Mouse (Mus musculus) erythroblast, embryonic 14.5 days (primary cell): ENCODE results near the gene 4933430I17Rik. TPM values are rescaled to one million over a fixed set of nuclear protein-coding genes. Genes with fewer than 3 reads are reported as not detected.

ENCODE experiments used
- H3K27me3 ChIP-seq: 2 replicates; pipeline ENCODE4 v1.6.1; 2012; ENCODE audit warnings: inconsistent platforms; ENCODE audit not compliant: control insufficient read depth
- H3K36me3 ChIP-seq: 2 replicates; pipeline ENCODE4 v1.6.1; 2012; ENCODE audit warnings: mild to moderate bottlenecking, inconsistent platforms; ENCODE audit not compliant: control insufficient read depth
- H3K4me1 ChIP-seq: 2 replicates; pipeline ENCODE4 v1.6.1; 2012; ENCODE audit warnings: inconsistent platforms; ENCODE audit not compliant: control insufficient read depth
- H3K4me3 ChIP-seq: replicated peaks from 2 replicates; pipeline ENCODE3; 2012; ENCODE audit warnings: moderate library complexity, mild to moderate bottlenecking, inconsistent platforms
- H3K9me3 ChIP-seq: 2 replicates; pipeline ENCODE4 v1.6.1; 2012; ENCODE audit warnings: low read length, inconsistent platforms, mixed read lengths; ENCODE audit not compliant: control insufficient read depth
- GATA1 ChIP-seq: IDR thresholded peaks from 2 replicates; pipeline ENCODE4 v1.6.1; 2012; ENCODE audit warnings: low read length, inconsistent platforms, mixed read lengths
- TAL1 ChIP-seq: IDR thresholded peaks from 3 replicates; pipeline ENCODE4 v1.6.1; 2012; ENCODE audit warnings: low read length, inconsistent platforms, mixed read lengths
- polyA plus RNA-seq: library from polyadenylated mRNA; stranded (reverse); fragments of >175 nt; gene quantifications from 2 replicates; pipeline ENCODE4 v1.2.3, GENCODE M21; 2012

Gene 4933430I17Rik
- polyA plus RNA-seq, 1 experiment, result not detected

GRCm38 (mm10) chr4:62515490-62515889 lies 9.7 kb upstream of the 4933430I17Rik start:
- no peak for TF ChIP-seq TAL1
- peak; percentile 54 for TF ChIP-seq GATA1
- H3K4me1 ChIP-seq, result peaks cover 76% of the 10 kb centered on the region
- H3K9me3 ChIP-seq, result no peaks in the 10 kb centered on the region
- no peaks in the 10 kb centered on the region for H3K27me3 ChIP-seq
- peaks cover 82% of the 10 kb centered on the region for H3K36me3 ChIP-seq
- H3K4me3 ChIP-seq, result peak overlapping the region; percentile 65

- no peaks in the 10 kb centered on the region for H3K27me3 ChIP-seq
- peaks cover 76% of the 10 kb centered on the region for H3K4me1 ChIP-seq
- peaks cover 78% of the 10 kb centered on the region for H3K36me3 ChIP-seq
- TF ChIP-seq TAL1 (no peak), GATA1 (no peak)
- H3K9me3 ChIP-seq, result no peaks in the 10 kb centered on the region
- H3K4me3 ChIP-seq, result peak overlapping the region; percentile 65
Observed at GRCm38 (mm10) chr4:62516079-62516478, 9.1 kb upstream of the 4933430I17Rik start.

GRCm38 (mm10) chr4:62516579-62516978 lies 8.6 kb upstream of the 4933430I17Rik start:
- H3K9me3 ChIP-seq, result no peaks in the 10 kb centered on the region

GRCm38 (mm10) chr4:62517046-62517445 lies 8.1 kb upstream of the 4933430I17Rik start:
- Histone ChIP-seq H3K36me3 (peaks cover 76% of the 10 kb centered on the region), H3K27me3 (no peaks in the 10 kb centered on the region), H3K4me1 (peaks cover 74% of the 10 kb centered on the region), H3K9me3 (no peaks in the 10 kb centered on the region), H3K4me3 (peak overlapping the region; percentile 65)
- TF ChIP-seq GATA1 (no peak), TAL1 (no peak)

More at GRCm38 (mm10) chr4:62516579-62516978, 8.6 kb upstream of the 4933430I17Rik start:
- Histone ChIP-seq H3K4me3 (peak overlapping the region; percentile 65), H3K27me3 (no peaks in the 10 kb centered on the region), H3K4me1 (peaks cover 75% of the 10 kb centered on the region), H3K36me3 (peaks cover 76% of the 10 kb centered on the region)
- TF ChIP-seq TAL1, result peak; percentile 99
- TF ChIP-seq GATA1, result peak; percentile 99

GRCm38 (mm10) chr4:62517538-62518415 lies 7.4 kb upstream of the 4933430I17Rik start:
- Histone ChIP-seq H3K9me3 (no peaks in the 10 kb centered on the region), H3K36me3 (peaks cover 76% of the 10 kb centered on the region), H3K4me1 (peaks cover 74% of the 10 kb centered on the region), H3K4me3 (peak overlapping the region; percentile 65), H3K27me3 (no peaks in the 10 kb centered on the region)
- 0 out of 2 replicates have a peak, but pooled peaks have one; percentile 9 for TF ChIP-seq GATA1
- TF ChIP-seq TAL1, result no peak

GRCm38 (mm10) chr4:62518416-62519121 lies 6.6 kb upstream of the 4933430I17Rik start:
- TF ChIP-seq GATA1 (no peak), TAL1 (no peak)
- H3K36me3 ChIP-seq, result peaks cover 76% of the 10 kb centered on the region
- H3K27me3 ChIP-seq, result no peaks in the 10 kb centered on the region
- no peaks in the 10 kb centered on the region for H3K9me3 ChIP-seq
- peaks cover 74% of the 10 kb centered on the region for H3K4me1 ChIP-seq
- peak overlapping the region; percentile 65 for H3K4me3 ChIP-seq

- TF ChIP-seq GATA1 (no peak), TAL1 (no peak)
- Histone ChIP-seq H3K4me3 (peak overlapping the region; percentile 65), H3K4me1 (peaks cover 74% of the 10 kb centered on the region), H3K9me3 (no peaks in the 10 kb centered on the region), H3K27me3 (no peaks in the 10 kb centered on the region), H3K36me3 (peaks cover 75% of the 10 kb centered on the region)
Observed at GRCm38 (mm10) chr4:62519122-62519848, 5.9 kb upstream of the 4933430I17Rik start.

GRCm38 (mm10) chr4:62519849-62520233 lies 5.3 kb upstream of the 4933430I17Rik start, which contains the start of gene Alad:
Gene Alad, minus strand, starts transcription at chr4:62519918.
- TF ChIP-seq TAL1 (no peak), GATA1 (no peak)
- no peaks in the 10 kb centered on the region for H3K27me3 ChIP-seq
- H3K4me3 ChIP-seq, result peak within 1 kb of the TSS; percentile 65
- peaks cover 76% of the 10 kb centered on the region for H3K4me1 ChIP-seq
- H3K36me3 ChIP-seq, result peaks cover 75% of the 10 kb centered on the region
- no peaks in the 10 kb centered on the region for H3K9me3 ChIP-seq
